10 mouse cellular contexts compared by ENCODE assay signal in genomic region chr19:23401469-23402135, GRCm38 (mm10). TPM values are rescaled to one million over a fixed set of nuclear protein-coding genes. Genes with fewer than 3 reads are reported as not detected.
DNase-seq lines count a peak whose midpoint lies in the region; ATAC-seq and TF ChIP-seq lines count a peak whose summit lies in the region.
"Had no signal": no experiment of that assay in that cellular context is flagged by ENCODE, and none has a peak within 500 bp of the region (broad histone marks: within the 10 kb centered on the region; RNA-seq: fewer than 3 reads in every experiment).

No protein-coding gene starts in this region.

- no peak for TF ChIP-seq EP300 in liver, postnatal 0 days (IDR thresholded peaks at IDR 0.05; ENCODE audit: low read depth)

- TF ChIP-seq CTCF in lung, embryonic 14.5 days (IDR thresholded peaks at IDR 0.05; ENCODE audit: low read depth) = no peak
- no peak for TF ChIP-seq CTCF in intestine, postnatal 0 days (IDR thresholded peaks at IDR 0.05; ENCODE audit: low read depth)
- TF ChIP-seq CTCF in thymus, adult 2 months (IDR thresholded peaks at IDR 0.05; ENCODE audit: borderline replicate concordance, control insufficient read depth, extremely low read depth, insufficient read depth, low read length, poor library complexity) = no peak
- TF ChIP-seq CTCF in liver, postnatal 0 days (IDR thresholded peaks at IDR 0.05; ENCODE audit: low read depth) = no peak

- no peak overlapping the region for H3K4me3 ChIP-seq in lung, embryonic 14.5 days (ENCODE audit: low read depth, low read length)
- H3K4me3 ChIP-seq in embryonic facial prominence, embryonic 10.5 days = no peak overlapping the region
- no peak overlapping the region for H3K4me3 ChIP-seq in intestine, postnatal 0 days (ENCODE audit: low read depth, low read length)
- no peak overlapping the region for H3K4me3 ChIP-seq in stomach, embryonic 15.5 days (replicated peaks)
- H3K4me3 ChIP-seq in thymus, adult 2 months (ENCODE audit: control insufficient read depth, insufficient read depth, low read length) = no peak overlapping the region
- H3K4me3 ChIP-seq in liver, postnatal 0 days (ENCODE audit: low read depth, low read length) = no peak overlapping the region

- H3K4me2 ChIP-seq in lung, embryonic 14.5 days = no peak overlapping the region
- no peak overlapping the region for H3K4me2 ChIP-seq in intestine, postnatal 0 days (replicated peaks; ENCODE audit: low read depth)
- H3K4me2 ChIP-seq in stomach, embryonic 15.5 days = no peak overlapping the region
- H3K4me2 ChIP-seq in liver, postnatal 0 days (ENCODE audit: low read depth, low read length) = no peak overlapping the region

- no peaks in the 10 kb centered on the region for H3K27me3 ChIP-seq in lung, embryonic 14.5 days (ENCODE audit: insufficient read depth, low read length)
- H3K27me3 ChIP-seq in embryonic facial prominence, embryonic 10.5 days (replicated peaks; ENCODE audit: low read depth, poor library complexity, severe bottlenecking) = no peaks in the 10 kb centered on the region
- no peaks in the 10 kb centered on the region for H3K27me3 ChIP-seq in intestine, postnatal 0 days (replicated peaks; ENCODE audit: control insufficient read depth, insufficient read depth, low read length)
- no peaks in the 10 kb centered on the region for H3K27me3 ChIP-seq in stomach, embryonic 15.5 days (replicated peaks)
- H3K27me3 ChIP-seq in thymus, adult 2 months (ENCODE audit: control insufficient read depth, insufficient read depth, low read length) = no peaks in the 10 kb centered on the region
- no peaks in the 10 kb centered on the region for H3K27me3 ChIP-seq in liver, postnatal 0 days (ENCODE audit: insufficient read depth, low read length)

- peaks cover 5% of the 10 kb centered on the region; the same call in 1 of the 2 replicates for H3K4me1 ChIP-seq in lung, embryonic 14.5 days (ENCODE audit: insufficient read depth)
- peaks cover 5% of the 10 kb centered on the region; the same call in 1 of the 2 replicates for H3K4me1 ChIP-seq in embryonic facial prominence, embryonic 10.5 days
- no peaks in the 10 kb centered on the region for H3K4me1 ChIP-seq in intestine, postnatal 0 days (replicated peaks; ENCODE audit: control insufficient read depth, insufficient read depth, low read length)
- H3K4me1 ChIP-seq in stomach, embryonic 15.5 days = 0 out of 2 replicates have a peak, but pooled peaks cover 7% of the 10 kb centered on the region
- no peaks in the 10 kb centered on the region for H3K4me1 ChIP-seq in thymus, adult 2 months (replicated peaks; ENCODE audit: control insufficient read depth, insufficient read depth, low read length)
- H3K4me1 ChIP-seq in liver, postnatal 0 days (ENCODE audit: insufficient read depth) = no peaks in the 10 kb centered on the region

- ATAC-seq in lung, embryonic 14.5 days (ENCODE audit: insufficient read depth) = peak; percentile 87
- ATAC-seq in intestine, postnatal 0 days = 0 out of 2 replicates have a peak, but pooled peaks have one; percentile 45
- peak; percentile 35; the same call in 1 of the 2 replicates for ATAC-seq in stomach, embryonic 15.5 days (ENCODE audit: insufficient read depth, low FRiP score, low read depth)
- ATAC-seq in liver, postnatal 0 days = no peak

- no peaks in the 10 kb centered on the region for H3K9me3 ChIP-seq in lung, embryonic 14.5 days (ENCODE audit: low read depth, low read length)
- no peaks in the 10 kb centered on the region for H3K9me3 ChIP-seq in embryonic facial prominence, embryonic 10.5 days
- no peaks in the 10 kb centered on the region for H3K9me3 ChIP-seq in intestine, postnatal 0 days (ENCODE audit: control insufficient read depth)
- H3K9me3 ChIP-seq in stomach, embryonic 15.5 days = no peaks in the 10 kb centered on the region
- H3K9me3 ChIP-seq in liver, postnatal 0 days (ENCODE audit: low read length) = no peaks in the 10 kb centered on the region
- H3K9me3 ChIP-seq: G1E had no signal

- H3K36me3 ChIP-seq in lung, embryonic 14.5 days (ENCODE audit: insufficient read depth) = no peaks in the 10 kb centered on the region
- H3K36me3 ChIP-seq in embryonic facial prominence, embryonic 10.5 days (replicated peaks) = no peaks in the 10 kb centered on the region
- H3K36me3 ChIP-seq in intestine, postnatal 0 days (ENCODE audit: control insufficient read depth, insufficient read depth) = no peaks in the 10 kb centered on the region
- no peaks in the 10 kb centered on the region for H3K36me3 ChIP-seq in stomach, embryonic 15.5 days
- H3K36me3 ChIP-seq in thymus, adult 2 months (ENCODE audit: control insufficient read depth, insufficient read depth, low read length) = no peaks in the 10 kb centered on the region
- no peaks in the 10 kb centered on the region for H3K36me3 ChIP-seq in liver, postnatal 0 days (replicated peaks; ENCODE audit: insufficient read depth, low read length)
- H3K36me3 ChIP-seq: G1E had no signal

- no peak overlapping the region for H3K9ac ChIP-seq in lung, embryonic 14.5 days
- H3K9ac ChIP-seq in intestine, postnatal 0 days (ENCODE audit: low read depth, low read length) = no peak overlapping the region
- H3K9ac ChIP-seq in stomach, embryonic 15.5 days = no peak overlapping the region
- no peak overlapping the region for H3K9ac ChIP-seq in liver, postnatal 0 days (replicated peaks)

- TF ChIP-seq POLR2A in thymus, adult 2 months (IDR thresholded peaks at IDR 0.05; ENCODE audit: control insufficient read depth, extremely low read depth, insufficient read depth, low read length, poor library complexity) = no peak

- H3K27ac ChIP-seq in lung, embryonic 14.5 days (ENCODE audit: low read depth) = no peak overlapping the region; the same call in 1 of the 2 replicates
- H3K27ac ChIP-seq in embryonic facial prominence, embryonic 10.5 days (replicated peaks) = no peak overlapping the region
- no peak overlapping the region for H3K27ac ChIP-seq in intestine, postnatal 0 days (ENCODE audit: low read depth, low read length)
- H3K27ac ChIP-seq in stomach, embryonic 15.5 days = peak overlapping the region; percentile 63
- no peak overlapping the region for H3K27ac ChIP-seq in thymus, adult 2 months (ENCODE audit: control insufficient read depth, insufficient read depth, low read length)
- no peak overlapping the region for H3K27ac ChIP-seq in liver, postnatal 0 days (ENCODE audit: low read depth)

- peak; percentile 81 for DNase-seq in lung, embryonic 14.5 days
- DNase-seq in lung, postnatal 36 days = no peak
- peak; percentile 33 for DNase-seq in embryonic facial prominence, embryonic 10.5 days (ENCODE audit: low spot score)
- DNase-seq in thymus, adult 2 months = no peak
- no peak for DNase-seq in liver, postnatal 0 days
- DNase-seq in thymus, postnatal 10 days (ENCODE audit: low spot score in 2 of 2) = no peak
- DNase-seq: thymus, postnatal 25 days had no signal

- 29% methylated on average over 12 of the region's 12 CpGs for WGBS in lung, embryonic 14.5 days
- WGBS in embryonic facial prominence, embryonic 10.5 days = 68% methylated on average over 12 of the region's 12 CpGs
- WGBS in intestine, postnatal 0 days = 33% methylated on average over 12 of the region's 12 CpGs
- 32% methylated on average over 12 of the region's 12 CpGs for WGBS in stomach, embryonic 15.5 days
- 89% methylated on average over 12 of the region's 12 CpGs for WGBS in thymus, adult 2 months
- 64% methylated on average over 12 of the region's 12 CpGs for WGBS in liver, postnatal 0 days (ENCODE audit: insufficient replicate concordance)

RNA-seq across cellular contexts. Expression of gene Mamdc2, which starts 46.6 kb away (rescaled TPM):
- polyA plus RNA-seq in lung, embryonic 14.5 days (2014; fragmentation: Nextera tagmentation; extraction: Ambion mirVana) = 3.1 and 3.8 TPM in 2 replicates
- 0.98 and 1.2 TPM in 2 replicates for polyA plus RNA-seq in embryonic facial prominence, embryonic 10.5 days (2016; fragmentation: Nextera tagmentation; extraction: Ambion mirVana)
- 2.5 and 2.6 TPM in 2 replicates for polyA plus RNA-seq in intestine, postnatal 0 days (2015; fragmentation: Nextera tagmentation; extraction: Ambion mirVana)
- polyA plus RNA-seq in stomach, embryonic 15.5 days (2015; fragmentation: Nextera tagmentation; extraction: Ambion mirVana) = 3.8 and 4.1 TPM in 2 replicates
- polyA plus RNA-seq in thymus, adult 2 months (2012; rRNA removed) = 0.20 and 0.32 TPM in 2 replicates
- 0.89 and 0.92 TPM in 2 replicates for polyA plus RNA-seq in liver, postnatal 0 days (2015; fragmentation: Nextera tagmentation; extraction: Ambion mirVana)
- polyA plus RNA-seq: G1E had no signal

Comparison
In these comparisons a context has a peak if more than half of its experiments do, and no peak if none do; other contexts are left out.
1. DNase-seq: peak in lung, embryonic 14.5 days (single experiment) and embryonic facial prominence, embryonic 10.5 days (single experiment); none in lung, postnatal 36 days (single experiment), thymus, adult 2 months (single experiment), liver, postnatal 0 days (single experiment) and thymus, postnatal 10 days (0 of 2).